Mouse (Mus musculus) kidney, postnatal 0 days (tissue): Measurements from ENCODE around the gene Gm44579. TPM values are rescaled to one million over a fixed set of nuclear protein-coding genes. Genes with fewer than 3 reads are reported as not detected.

Experiments
- ATAC-seq: fragments of 200-750 bp; cut with Nextera tagmentation; replicated peaks from 2 replicates; pipeline ENCODE4 v1.8.0; 2017; ENCODE audit warnings: low read depth, moderate number of reproducible peaks, moderate TSS enrichment, moderate library complexity; ENCODE audit not compliant: low FRiP score
- DNase-seq: peaks from one replicate; pipeline ENCODE4 v3.0.0-alpha.2; 2016; ENCODE audit warnings: low spot score
- H3K27ac ChIP-seq: fragments of 300-500 bp; sonication (generic); 2 replicates; pipeline ENCODE4 v1.5.1; 2014; ENCODE audit warnings: mild to moderate bottlenecking
- H3K27me3 ChIP-seq: fragments of 300-500 bp; sonication (generic); 2 replicates; pipeline ENCODE4 v1.6.1; 2014; ENCODE audit warnings: low read length, mixed read lengths; ENCODE audit not compliant: insufficient read depth
- H3K36me3 ChIP-seq: fragments of 300-500 bp; sonication (generic); 2 replicates; pipeline ENCODE4 v1.6.1; 2014; ENCODE audit warnings: low read length, mixed read lengths; ENCODE audit not compliant: insufficient read depth
- H3K4me1 ChIP-seq: fragments of 300-500 bp; sonication (generic); replicated peaks from 2 replicates; pipeline ENCODE4 v1.6.1; 2014; ENCODE audit warnings: antibody characterized with exemption, low read length, mixed read lengths; ENCODE audit not compliant: insufficient read depth
- H3K4me2 ChIP-seq: fragments of 300-500 bp; sonication (generic); 2 replicates; pipeline ENCODE4 v1.6.1; 2014; ENCODE audit warnings: mild to moderate bottlenecking, low read length, moderate library complexity, mixed read lengths
- H3K4me3 ChIP-seq: fragments of 300-500 bp; sonication (generic); replicated peaks from 2 replicates; pipeline ENCODE4 v1.5.1; 2014; ENCODE audit warnings: low read depth, low read length
- H3K9ac ChIP-seq: fragments of 300-500 bp; sonication (generic); 2 replicates; pipeline ENCODE4 v1.6.1; 2014; ENCODE audit warnings: low read depth, low read length
- H3K9me3 ChIP-seq: fragments of 300-500 bp; sonication (generic); replicated peaks from 2 replicates; pipeline ENCODE4 v1.6.1; 2016; ENCODE audit warnings: low read length, inconsistent platforms, mixed read lengths
- CTCF ChIP-seq: IDR thresholded peaks from 2 replicates; pipeline ENCODE4 v1.5.1; 2016; ENCODE audit warnings: antibody characterized with exemption, low read depth, mild to moderate bottlenecking, moderate library complexity
- WGBS: fragments of 180-500 bp; shearing (Covaris S2); extraction: QIAGEN DNeasy Blood & Tissue Kit; methylation state at CpG from one replicate; pipeline ENCODE4 v1.1.7; 2014; 5-methylcytosine and 5-hydroxymethylcytosine counted together
- polyA plus RNA-seq: library from polyadenylated mRNA; unstranded; fragments of >200 nt; fragmentation: Nextera tagmentation; extraction: Ambion mirVana; gene quantifications from 2 replicates; pipeline ENCODE4 v1.2.1, GENCODE M21; 2015

Gm44579 gene
- polyA plus RNA-seq, 1 experiment from 2014 or later: not detected

GRCm38 (mm10) chr15:98144861-98145507, 75.8 kb downstream of the Gm44579 start:
- peak overlapping the region; percentile 87 for H3K9ac ChIP-seq
- no peaks in the 10 kb centered on the region for H3K27me3 ChIP-seq
- DNase-seq: peak; percentile 40
- peak overlapping the region; percentile 75 for H3K4me3 ChIP-seq
- H3K9me3 ChIP-seq: no peaks in the 10 kb centered on the region
- ATAC-seq: peak; percentile 71
- peak overlapping the region; percentile 91 for H3K27ac ChIP-seq
- TF ChIP-seq CTCF: no peak
- H3K4me1 ChIP-seq: no peaks in the 10 kb centered on the region; the same call in 1 of the 2 replicates
- peak overlapping the region; percentile 86 for H3K4me2 ChIP-seq
- peaks cover 6% of the 10 kb centered on the region; the same call in 1 of the 2 replicates for H3K36me3 ChIP-seq
- WGBS: 1% methylated on average over 36 of the region's 36 CpGs

- no peaks in the 10 kb centered on the region for H3K9me3 ChIP-seq
- H3K4me1 ChIP-seq: no peaks in the 10 kb centered on the region; the same call in 1 of the 2 replicates
- no peak overlapping the region for H3K4me2 ChIP-seq
- ATAC-seq (no peak), DNase-seq (no peak)
- H3K27ac ChIP-seq: no peak overlapping the region
- 83% methylated on average over 10 of the region's 10 CpGs for WGBS
- peaks cover 6% of the 10 kb centered on the region; the same call in 1 of the 2 replicates for H3K36me3 ChIP-seq
- no peaks in the 10 kb centered on the region for H3K27me3 ChIP-seq
- TF ChIP-seq CTCF: no peak
- no peak overlapping the region for H3K4me3 ChIP-seq
- H3K9ac ChIP-seq: no peak overlapping the region
Observed at GRCm38 (mm10) chr15:98142515-98142914, 78.3 kb downstream of the Gm44579 start.

GRCm38 (mm10) chr15:98140809-98141208, 80.0 kb downstream of the Gm44579 start:
- Histone ChIP-seq H3K4me1 (no peaks in the 10 kb centered on the region; the same call in 1 of the 2 replicates), H3K4me2 (no peak overlapping the region), H3K9ac (no peak overlapping the region), H3K9me3 (no peaks in the 10 kb centered on the region), H3K27me3 (no peaks in the 10 kb centered on the region), H3K27ac (no peak overlapping the region), H3K4me3 (no peak overlapping the region), H3K36me3 (peaks cover 18% of the 10 kb centered on the region)
- TF ChIP-seq CTCF: no peak
- ATAC-seq: no peak
- peak; percentile 36 for DNase-seq
- WGBS: 52% methylated on average over 5 of the region's 5 CpGs

- peak; percentile 79 for ATAC-seq
- H3K27ac ChIP-seq: 0 out of 2 replicates have a peak overlapping the region, but pooled peaks have one; percentile 47
- 44% methylated on average over 7 of the region's 7 CpGs for WGBS
- TF ChIP-seq CTCF: no peak
- no peaks in the 10 kb centered on the region; the same call in 1 of the 2 replicates for H3K4me1 ChIP-seq
- H3K4me2 ChIP-seq: no peak overlapping the region
- no peak overlapping the region for H3K9ac ChIP-seq
- DNase-seq: peak; percentile 34
- H3K27me3 ChIP-seq: no peaks in the 10 kb centered on the region
- no peaks in the 10 kb centered on the region for H3K9me3 ChIP-seq
- H3K4me3 ChIP-seq: no peak overlapping the region
- peaks cover 27% of the 10 kb centered on the region for H3K36me3 ChIP-seq
Observed at GRCm38 (mm10) chr15:98139763-98140162, 81.0 kb downstream of the Gm44579 start.

GRCm38 (mm10) chr15:98136871-98137270, 83.9 kb downstream of the Gm44579 start:
- H3K4me1 ChIP-seq: no peaks in the 10 kb centered on the region; the same call in 1 of the 2 replicates
- peaks cover 51% of the 10 kb centered on the region for H3K36me3 ChIP-seq
- H3K4me3 ChIP-seq: no peak overlapping the region
- H3K27ac ChIP-seq: no peak overlapping the region
- no peak overlapping the region for H3K4me2 ChIP-seq
- no peak for TF ChIP-seq CTCF
- 91% methylated on average over 9 of the region's 9 CpGs for WGBS
- no peaks in the 10 kb centered on the region for H3K27me3 ChIP-seq
- no peak for DNase-seq
- H3K9me3 ChIP-seq: no peaks in the 10 kb centered on the region
- no peak for ATAC-seq
- H3K9ac ChIP-seq: no peak overlapping the region

Other genes with a start within 250 kb of the Gm44579 start
- 14.8 and 16.4 TPM in 2 replicates for gene Col2a1, start 216.3 kb downstream of the Gm44579 start, polyA plus RNA-seq
- 34.2 and 35.3 TPM in 2 replicates for gene Pfkm, start 128.4 kb downstream of the Gm44579 start, polyA plus RNA-seq
- 17.1 and 17.9 TPM in 2 replicates for gene Senp1, start 127.2 kb downstream of the Gm44579 start, polyA plus RNA-seq
- gene Asb8, start 55.4 kb downstream of the Gm44579 start, polyA plus RNA-seq: 49.5 and 52.5 TPM in 2 replicates
- 1.3 and 1.7 TPM in 2 replicates for gene Ccdc184, start 53.8 kb downstream of the Gm44579 start, polyA plus RNA-seq
- gene Olfr288, start 25.4 kb downstream of the Gm44579 start, polyA plus RNA-seq: not detected in 2 replicates
- gene Olfr287, start 79 bp upstream of the Gm44579 start, polyA plus RNA-seq: not detected in 2 replicates
- gene Olfr286, start 13.5 kb upstream of the Gm44579 start, polyA plus RNA-seq: not detected in 2 replicates
- not detected in 2 replicates for gene H1fnt, start 36.3 kb upstream of the Gm44579 start, polyA plus RNA-seq
- gene Zfp641, start 75.2 kb upstream of the Gm44579 start, polyA plus RNA-seq: 1.6 and 1.9 TPM in 2 replicates
- gene Olfr285, start 96.4 kb upstream of the Gm44579 start, polyA plus RNA-seq: not detected in 2 replicates
- gene Olfr284, start 120.0 kb upstream of the Gm44579 start, polyA plus RNA-seq: not detected in 2 replicates
- gene Olfr283, start 160.0 kb upstream of the Gm44579 start, polyA plus RNA-seq: not detected in 2 replicates
- gene Olfr282, start 210.2 kb upstream of the Gm44579 start, polyA plus RNA-seq: not detected in 2 replicates
- gene Olfr281, start 231.6 kb upstream of the Gm44579 start, polyA plus RNA-seq: not detected in 2 replicates
- not detected in 2 replicates for gene OR5BS1P, start 248.9 kb upstream of the Gm44579 start, polyA plus RNA-seq